Mouse (Mus musculus): ENCODE measurements around the gene Spdye4a. TPM values are rescaled to one million over a fixed set of nuclear protein-coding genes. Genes with fewer than 3 reads are reported as not detected.

Spdye4a gene
- polyA plus RNA-seq (2011; ENCODE audit: insufficient read length, low read depth, missing spikeins) = not detected in 2 replicates

DNA sequence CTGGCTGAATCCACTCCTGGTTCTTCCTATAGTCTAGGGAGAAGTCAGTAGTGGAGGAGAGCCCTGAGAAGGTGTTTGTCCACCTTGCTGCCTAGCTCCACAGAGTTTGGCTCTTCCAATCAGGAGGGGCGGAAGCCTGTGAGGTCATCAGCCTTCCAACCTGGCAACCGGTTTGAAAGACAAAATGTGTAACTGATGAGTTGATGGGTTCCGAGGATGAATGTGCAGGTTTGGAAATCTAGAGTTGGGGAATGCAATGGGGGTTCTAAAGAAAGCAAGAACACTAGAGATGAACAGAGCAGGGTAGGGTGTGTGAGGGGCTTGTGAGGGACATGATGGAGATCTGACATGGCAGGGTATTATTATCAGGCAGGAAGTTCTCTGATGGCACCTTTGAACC is at the start of gene Spdye4a:
TSS of gene Spdye4a (minus strand) at position 101 of the 400 bp plus-strand sequence.
- TF ChIP-seq POLR2A (IDR thresholded peaks at IDR 0.05; ENCODE audit: low read depth, low read length) = no peak
- no peak for TF ChIP-seq CTCF (IDR thresholded peaks at IDR 0.05; ENCODE audit: borderline replicate concordance, insufficient read depth, low read length)
- Histone ChIP-seq H3K4me1 (ENCODE audit: control insufficient read depth, insufficient read depth, low read length) (no peaks in the 10 kb centered on the region), H3K27ac (ENCODE audit: insufficient read depth, low read length) (no peak within 1 kb of the TSS), H3K4me3 (ENCODE audit: insufficient read depth, low read length) (no peak within 1 kb of the TSS)

DNA sequence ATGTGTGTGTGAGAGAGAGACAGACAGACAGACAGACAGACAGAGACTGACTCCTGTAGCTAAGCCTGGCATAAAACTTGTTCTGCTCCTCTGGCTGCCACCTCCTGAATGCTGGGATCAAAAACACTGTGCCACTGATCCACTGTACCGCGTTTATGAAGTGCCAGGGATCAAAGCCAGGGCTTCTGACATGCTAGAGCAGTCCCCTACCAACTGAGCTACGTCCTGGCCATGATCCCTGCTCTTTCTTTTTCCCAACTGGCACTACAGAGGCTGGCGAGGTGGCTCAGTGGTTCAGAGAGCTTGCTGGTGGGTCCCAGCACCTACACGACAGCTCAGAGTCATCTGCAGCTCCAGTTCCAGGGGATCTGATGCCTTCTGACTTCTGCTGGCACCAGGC is 49.1 kb upstream of the Spdye4a start:
- no peak overlapping the region for H3K27ac ChIP-seq (ENCODE audit: insufficient read depth, low read length)
- no peak overlapping the region for H3K4me3 ChIP-seq (ENCODE audit: insufficient read depth, low read length)
- peaks cover 16% of the 10 kb centered on the region for H3K4me1 ChIP-seq (ENCODE audit: control insufficient read depth, insufficient read depth, low read length)
- TF ChIP-seq POLR2A (IDR thresholded peaks at IDR 0.05; ENCODE audit: low read depth, low read length) (no peak), CTCF (IDR thresholded peaks at IDR 0.05; ENCODE audit: borderline replicate concordance, insufficient read depth, low read length) (no peak)

DNA sequence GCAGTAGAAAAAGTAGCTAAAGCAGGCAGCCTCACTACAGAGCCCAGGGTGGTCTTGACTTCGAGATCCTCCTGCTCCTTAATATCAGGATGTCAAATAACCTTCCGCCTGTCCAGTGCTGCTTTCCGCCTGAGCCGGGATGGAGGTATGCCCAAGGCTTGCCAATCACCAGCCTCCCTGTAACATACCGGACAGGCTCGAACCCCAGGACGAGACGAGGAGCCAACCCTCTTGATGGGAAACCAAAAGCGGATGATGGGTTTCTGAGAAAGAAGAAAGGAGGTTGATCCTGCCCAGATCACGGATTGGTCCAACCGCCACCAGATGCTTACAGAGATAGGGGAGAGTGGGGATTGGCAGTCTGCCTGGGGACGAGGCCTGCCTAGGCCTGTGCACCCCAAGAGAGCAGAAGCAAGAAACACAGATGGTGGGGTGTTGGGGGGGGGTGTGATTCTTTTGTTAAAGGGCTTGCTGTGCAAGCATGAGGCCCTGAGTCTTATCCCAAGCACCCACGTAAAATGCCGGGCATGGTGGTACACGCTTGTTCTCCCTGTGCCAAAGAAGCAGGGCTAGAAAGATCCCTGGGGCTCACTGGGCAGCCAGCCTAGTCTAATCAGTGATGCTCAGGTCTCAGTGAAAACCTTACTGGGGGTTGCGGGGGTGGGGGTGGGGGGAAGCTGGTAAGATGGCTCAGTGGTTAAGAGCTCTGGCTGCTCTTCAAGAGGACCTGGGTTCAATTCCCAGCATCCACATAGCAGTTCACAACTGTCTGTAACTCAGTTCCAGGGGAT is 46.0 kb upstream of the Spdye4a start:
- Histone ChIP-seq H3K4me3 (ENCODE audit: insufficient read depth, low read length) (no peak overlapping the region), H3K27ac (ENCODE audit: insufficient read depth, low read length) (peak overlapping the region; percentile 88), H3K4me1 (ENCODE audit: control insufficient read depth, insufficient read depth, low read length) (peaks cover 16% of the 10 kb centered on the region)
- TF ChIP-seq POLR2A (IDR thresholded peaks at IDR 0.05; ENCODE audit: low read depth, low read length) (no peak), CTCF (IDR thresholded peaks at IDR 0.05; ENCODE audit: borderline replicate concordance, insufficient read depth, low read length) (no peak)

DNA sequence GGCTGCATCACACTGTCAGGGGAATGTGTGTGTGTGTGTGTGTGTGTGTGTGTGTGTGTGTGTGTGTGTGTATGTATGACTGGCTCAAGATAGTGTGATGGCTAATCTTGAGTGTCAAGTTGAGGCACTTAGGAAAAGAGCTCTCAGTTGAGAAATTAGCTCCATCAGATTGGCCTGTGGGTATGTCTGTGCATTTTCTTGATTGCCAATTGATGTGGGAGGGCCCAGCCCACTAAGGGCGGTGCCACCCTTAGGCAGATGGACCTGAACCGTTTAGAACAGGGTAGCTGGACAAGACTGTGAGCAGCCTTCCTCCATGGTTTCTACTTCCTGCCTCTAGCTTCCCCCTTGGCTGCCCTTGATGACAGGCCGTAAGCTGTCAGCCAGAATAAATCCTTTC is 45.4 kb upstream of the Spdye4a start:
- Histone ChIP-seq H3K27ac (ENCODE audit: insufficient read depth, low read length) (peak overlapping the region; percentile 88), H3K4me1 (ENCODE audit: control insufficient read depth, insufficient read depth, low read length) (peaks cover 16% of the 10 kb centered on the region), H3K4me3 (ENCODE audit: insufficient read depth, low read length) (no peak overlapping the region)
- TF ChIP-seq POLR2A (IDR thresholded peaks at IDR 0.05; ENCODE audit: low read depth, low read length) (peak; percentile 40), CTCF (IDR thresholded peaks at IDR 0.05; ENCODE audit: borderline replicate concordance, insufficient read depth, low read length) (no peak)

DNA sequence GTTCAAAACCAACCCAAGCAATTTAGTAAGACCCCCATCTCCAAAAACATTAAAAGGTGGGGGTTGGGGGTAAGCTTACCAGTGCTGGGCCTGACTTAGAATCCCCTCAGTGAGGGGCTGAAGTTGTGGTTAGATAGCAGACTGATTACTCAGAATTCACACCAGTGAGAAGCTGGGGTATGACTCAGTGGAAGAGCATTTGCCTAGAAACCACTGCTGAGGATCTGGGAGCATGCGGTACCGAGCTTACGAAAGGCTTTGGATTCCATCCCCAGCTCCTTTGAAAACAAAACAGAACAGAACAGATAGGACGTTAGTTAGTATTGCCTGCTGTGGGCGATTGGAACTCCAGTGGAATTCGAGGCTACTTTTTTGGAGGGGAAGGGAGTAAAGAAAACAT is 45.0 kb upstream of the Spdye4a start:
- Histone ChIP-seq H3K4me1 (ENCODE audit: control insufficient read depth, insufficient read depth, low read length) (peaks cover 16% of the 10 kb centered on the region), H3K4me3 (ENCODE audit: insufficient read depth, low read length) (no peak overlapping the region), H3K27ac (ENCODE audit: insufficient read depth, low read length) (peak overlapping the region; percentile 88)
- no peak for TF ChIP-seq CTCF (IDR thresholded peaks at IDR 0.05; ENCODE audit: borderline replicate concordance, insufficient read depth, low read length)
- TF ChIP-seq POLR2A (IDR thresholded peaks at IDR 0.05; ENCODE audit: low read depth, low read length) = no peak

DNA sequence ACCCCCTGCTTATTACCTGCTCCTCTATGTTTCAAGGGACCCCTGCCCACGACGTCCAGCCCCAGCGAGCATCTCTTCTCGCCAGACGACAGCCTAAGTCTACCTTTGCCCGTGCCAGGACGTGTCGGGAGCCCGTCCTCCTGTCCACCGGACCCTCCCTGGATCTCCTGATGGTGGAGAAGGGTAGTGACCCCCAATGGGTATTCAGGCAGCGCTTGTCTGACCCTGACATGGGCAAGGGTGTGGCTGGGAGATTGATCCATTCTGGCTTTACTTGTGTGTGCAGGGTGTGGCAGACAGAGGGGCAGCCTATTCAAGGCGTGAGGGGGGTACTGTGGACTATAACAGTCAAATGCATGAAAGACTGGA is 43.4 kb upstream of the Spdye4a start:
- Histone ChIP-seq H3K4me3 (ENCODE audit: insufficient read depth, low read length) (peak overlapping the region; percentile 87), H3K27ac (ENCODE audit: insufficient read depth, low read length) (peak overlapping the region; percentile 3), H3K4me1 (ENCODE audit: control insufficient read depth, insufficient read depth, low read length) (peaks cover 16% of the 10 kb centered on the region)
- no peak for TF ChIP-seq CTCF (IDR thresholded peaks at IDR 0.05; ENCODE audit: borderline replicate concordance, insufficient read depth, low read length)
- TF ChIP-seq POLR2A (IDR thresholded peaks at IDR 0.05; ENCODE audit: low read depth, low read length) = no peak

DNA sequence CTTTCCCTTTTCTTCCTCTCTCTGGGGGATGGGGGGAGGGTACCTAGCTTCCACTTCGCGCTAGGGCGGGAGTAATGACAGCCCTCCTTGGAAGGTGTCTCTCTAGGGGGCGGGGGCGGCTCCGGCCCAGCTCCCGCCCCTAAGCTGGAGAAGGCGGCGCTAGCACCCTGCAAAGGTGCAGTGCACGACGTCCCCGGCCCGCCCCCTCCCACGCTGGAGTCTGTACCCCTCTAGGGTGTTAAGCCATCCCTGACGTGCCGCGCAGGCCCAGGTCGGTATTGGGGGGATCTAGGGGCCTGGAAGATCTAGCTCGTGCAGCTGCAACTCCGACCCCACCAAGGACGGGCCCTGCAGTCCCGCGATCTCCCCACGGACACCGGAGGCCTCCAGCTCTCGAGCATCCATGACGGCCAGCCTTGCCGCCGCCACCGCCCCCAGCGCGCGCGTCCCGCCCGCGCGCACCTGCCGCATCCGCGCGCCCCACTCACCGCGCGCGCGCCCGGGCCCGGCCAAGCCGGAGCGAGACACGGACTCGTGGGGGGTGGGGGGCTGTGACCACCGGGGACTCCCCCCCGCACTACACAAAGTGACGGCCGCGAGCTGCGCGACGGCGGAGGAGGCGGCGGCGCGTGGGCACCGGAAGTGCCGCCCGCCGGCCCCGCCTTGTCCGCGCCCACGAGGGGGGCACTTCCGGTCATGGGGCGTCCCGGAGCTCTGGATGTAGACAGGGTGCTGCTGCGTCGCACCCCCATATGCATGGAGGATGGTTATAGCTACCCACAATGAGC is 42.9 kb upstream of the Spdye4a start, which contains the start of gene Zfp316:
TSS of gene Zfp316 (minus strand) at position 660 of the 788 bp plus-strand sequence.
- peaks cover 16% of the 10 kb centered on the region for H3K4me1 ChIP-seq (ENCODE audit: control insufficient read depth, insufficient read depth, low read length)
- peak within 1 kb of the TSS; percentile 3 for H3K27ac ChIP-seq (ENCODE audit: insufficient read depth, low read length)
- TF ChIP-seq CTCF (IDR thresholded peaks at IDR 0.05; ENCODE audit: borderline replicate concordance, insufficient read depth, low read length) (no peak), POLR2A (IDR thresholded peaks at IDR 0.05; ENCODE audit: low read depth, low read length) (peak; percentile 91)
- peak within 1 kb of the TSS; percentile 87 for H3K4me3 ChIP-seq (ENCODE audit: insufficient read depth, low read length)

DNA sequence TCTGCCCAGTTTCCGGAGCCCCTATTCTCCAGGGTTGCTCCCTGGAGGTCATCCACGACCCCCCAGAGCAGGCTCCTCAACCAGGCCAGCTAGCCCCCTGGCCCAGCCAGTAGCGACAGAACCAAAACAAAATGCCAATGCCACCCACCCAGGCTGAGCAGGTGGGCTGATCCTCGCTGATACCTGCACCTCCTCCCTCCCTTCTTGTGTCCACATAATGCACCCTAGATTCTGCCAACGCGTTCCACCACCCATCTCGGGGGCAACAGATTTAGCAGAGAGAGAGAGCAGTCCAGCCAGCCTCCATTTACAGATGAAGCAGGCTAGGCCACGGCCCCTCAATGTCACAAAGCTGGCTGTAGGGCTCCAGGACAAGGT is 42.3 kb upstream of the Spdye4a start:
- peak overlapping the region; percentile 87 for H3K4me3 ChIP-seq (ENCODE audit: insufficient read depth, low read length)
- no peak for TF ChIP-seq POLR2A (IDR thresholded peaks at IDR 0.05; ENCODE audit: low read depth, low read length)
- TF ChIP-seq CTCF (IDR thresholded peaks at IDR 0.05; ENCODE audit: borderline replicate concordance, insufficient read depth, low read length) = no peak
- peaks cover 16% of the 10 kb centered on the region for H3K4me1 ChIP-seq (ENCODE audit: control insufficient read depth, insufficient read depth, low read length)
- no peak overlapping the region for H3K27ac ChIP-seq (ENCODE audit: insufficient read depth, low read length)

DNA sequence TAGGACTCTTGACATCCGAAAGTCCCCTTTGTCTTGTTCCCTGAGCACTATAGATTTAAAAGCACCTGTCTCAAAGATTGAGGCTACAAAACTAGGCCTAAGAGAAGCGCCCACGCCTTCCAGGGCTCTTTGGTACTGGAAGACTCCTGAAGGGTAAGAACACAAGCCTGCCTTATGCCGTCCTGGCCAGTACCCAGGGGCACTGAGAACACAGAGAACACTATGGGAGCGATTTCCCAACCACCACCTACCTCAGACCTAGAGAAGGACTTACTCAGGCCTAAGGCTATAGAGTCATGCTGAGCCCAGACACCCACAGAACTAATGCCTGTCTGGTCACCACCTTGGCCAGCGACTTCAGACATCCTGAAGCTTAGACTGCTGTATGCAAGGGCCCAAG is 40.1 kb upstream of the Spdye4a start:
- no peak overlapping the region for H3K4me3 ChIP-seq (ENCODE audit: insufficient read depth, low read length)
- TF ChIP-seq CTCF (IDR thresholded peaks at IDR 0.05; ENCODE audit: borderline replicate concordance, insufficient read depth, low read length) = no peak
- TF ChIP-seq POLR2A (IDR thresholded peaks at IDR 0.05; ENCODE audit: low read depth, low read length) = no peak
- peaks cover 7% of the 10 kb centered on the region for H3K4me1 ChIP-seq (ENCODE audit: control insufficient read depth, insufficient read depth, low read length)
- no peak overlapping the region for H3K27ac ChIP-seq (ENCODE audit: insufficient read depth, low read length)

DNA sequence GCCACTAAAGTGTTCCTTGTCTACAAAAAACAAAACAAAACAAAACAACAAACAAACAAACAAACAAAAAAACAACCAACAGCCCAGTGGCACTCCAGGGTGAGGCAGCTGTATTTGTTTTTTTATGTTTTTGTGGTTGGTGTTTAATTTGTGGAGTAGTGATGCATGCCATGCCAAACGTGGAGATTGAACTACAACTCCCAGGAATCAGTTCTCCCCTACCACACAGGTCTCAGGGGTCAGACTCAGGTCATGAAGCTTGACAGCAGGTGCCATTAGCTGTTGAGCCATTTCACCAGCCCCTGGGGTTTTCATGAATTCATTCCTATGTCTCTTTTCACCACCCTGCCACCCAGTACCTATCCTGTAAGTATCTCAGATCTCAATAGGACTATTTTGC is 38.7 kb upstream of the Spdye4a start:
- Histone ChIP-seq H3K4me1 (ENCODE audit: control insufficient read depth, insufficient read depth, low read length) (no peaks in the 10 kb centered on the region), H3K4me3 (ENCODE audit: insufficient read depth, low read length) (no peak overlapping the region), H3K27ac (ENCODE audit: insufficient read depth, low read length) (no peak overlapping the region)
- no peak for TF ChIP-seq POLR2A (IDR thresholded peaks at IDR 0.05; ENCODE audit: low read depth, low read length)
- TF ChIP-seq CTCF (IDR thresholded peaks at IDR 0.05; ENCODE audit: borderline replicate concordance, insufficient read depth, low read length) = no peak
